Mouse (Mus musculus) mouse embryonic stem cell (cell line): ENCODE measurements around the gene Tnrc6c.

Source experiments
- in situ Hi-C, 2 experiments: fragments of 300-500 bp; cut with MboI; formaldehyde crosslinking; loops; 1 replicate in 1 of 2; 3 replicates in 1 of 2; pipeline ENCODE4 v1.14.3; 2019 to 2020; ENCODE audit warnings: low sequenced_read_pairs in 2 of 2, low pct_unique_long_range_greater_than_20kb in 1 of 2, mixed read lengths in 1 of 2; ENCODE audit not compliant: unreplicated experiment in 1 of 2

The Tnrc6c gene

GRCm38 (mm10) chr11:117743454-117744030 lies 89.5 kb downstream of the Tnrc6c start:
- in situ Hi-C loops: no loop called here

DNA sequence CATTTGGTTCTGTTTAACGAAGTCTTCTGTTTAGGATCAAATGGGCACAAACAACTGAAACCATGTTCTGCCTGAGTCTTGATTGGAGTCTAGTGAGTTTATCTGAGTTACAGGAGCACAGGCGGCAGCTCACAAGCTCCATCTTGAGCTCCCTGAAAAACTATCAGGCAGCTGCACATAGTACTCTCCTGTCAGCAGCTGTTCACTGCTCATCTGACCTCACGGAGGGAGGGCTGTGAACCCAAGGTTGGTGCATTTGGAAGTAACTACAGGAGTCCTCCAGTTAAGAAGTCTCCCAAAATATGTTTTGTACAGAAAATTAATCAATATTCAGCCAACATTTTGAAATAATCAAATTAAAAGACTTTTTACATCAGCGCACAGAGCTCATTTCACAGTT lies 94.5 kb downstream of the Tnrc6c start:
- in situ Hi-C loops: no loop called here

DNA sequence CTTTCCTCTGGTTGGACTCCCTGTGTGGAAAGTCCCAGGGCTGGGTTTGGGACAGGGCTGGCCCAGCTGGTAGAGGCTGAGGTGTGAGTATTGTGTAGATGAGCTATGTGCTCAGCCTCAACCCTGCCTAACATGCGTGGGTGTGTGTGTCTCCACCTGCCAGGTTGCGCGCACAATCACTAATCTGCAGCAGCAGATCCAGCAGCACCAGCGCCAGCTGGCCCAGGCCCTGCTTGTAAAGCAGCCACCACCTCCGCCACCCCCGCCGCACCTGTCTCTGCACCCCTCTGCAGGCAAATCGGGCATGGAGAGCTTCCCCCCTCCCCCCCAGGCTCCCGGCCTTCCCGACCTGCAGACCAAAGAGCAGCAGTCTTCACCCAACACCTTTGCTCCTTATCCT lies 95.3 kb downstream of the Tnrc6c start:
- in situ Hi-C loops: no loop called here

DNA sequence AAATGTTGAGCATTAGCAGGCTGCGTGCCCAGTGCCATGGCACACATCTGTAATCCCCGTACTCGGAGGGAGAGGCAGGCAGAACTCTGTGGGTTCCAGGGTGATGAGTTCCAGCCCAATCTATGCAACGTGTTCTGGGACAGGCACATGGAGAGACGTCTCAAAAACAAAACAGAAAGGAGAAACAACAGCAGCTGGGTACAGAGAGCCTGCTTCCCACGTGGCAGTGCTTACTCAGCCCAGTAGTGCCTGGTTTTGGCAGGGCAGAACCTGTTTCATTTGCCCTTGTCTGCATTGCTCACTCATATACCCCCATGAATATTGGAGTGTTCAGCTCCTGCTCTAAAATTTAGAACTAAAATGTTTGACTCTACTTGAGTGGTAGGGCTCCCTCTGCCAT lies 97.5 kb downstream of the Tnrc6c start:
- in situ Hi-C loops: no loop called here

- in situ Hi-C loops: no loop called here
Observed at GRCm38 (mm10) chr11:117755891-117756290, 101.8 kb downstream of the Tnrc6c start.

DNA sequence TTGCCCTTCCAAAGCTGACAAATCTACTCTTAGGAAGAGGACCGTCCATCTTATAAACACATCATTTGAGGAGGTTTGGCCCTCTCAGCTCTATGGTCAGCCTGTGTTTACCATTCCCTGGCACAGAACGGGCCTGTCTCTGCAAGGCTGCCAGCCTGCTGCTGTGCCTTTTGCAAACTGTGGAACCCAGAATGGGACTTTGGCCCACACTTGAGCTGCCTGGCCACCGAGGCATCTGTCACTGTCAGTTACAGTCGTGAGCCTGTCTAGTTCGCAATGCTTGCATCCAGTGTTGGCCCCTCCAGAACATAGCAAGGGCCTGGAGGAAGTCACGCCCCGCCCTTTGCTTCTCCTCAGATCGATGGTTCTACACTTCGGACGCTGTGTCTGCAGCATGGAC lies 105.2 kb downstream of the Tnrc6c start:
- in situ Hi-C loops: no loop called here

GRCm38 (mm10) chr11:117760374-117761119 lies 106.5 kb downstream of the Tnrc6c start:
- in situ Hi-C loops: no loop called here

GRCm38 (mm10) chr11:117761801-117762200 lies 107.7 kb downstream of the Tnrc6c start:
- in situ Hi-C loops: no loop called here

GRCm38 (mm10) chr11:117762246-117762645 lies 108.2 kb downstream of the Tnrc6c start:
- in situ Hi-C loops: no loop called here

GRCm38 (mm10) chr11:117764319-117764718 lies 110.2 kb downstream of the Tnrc6c start:
- in situ Hi-C loops: no loop called here

DNA sequence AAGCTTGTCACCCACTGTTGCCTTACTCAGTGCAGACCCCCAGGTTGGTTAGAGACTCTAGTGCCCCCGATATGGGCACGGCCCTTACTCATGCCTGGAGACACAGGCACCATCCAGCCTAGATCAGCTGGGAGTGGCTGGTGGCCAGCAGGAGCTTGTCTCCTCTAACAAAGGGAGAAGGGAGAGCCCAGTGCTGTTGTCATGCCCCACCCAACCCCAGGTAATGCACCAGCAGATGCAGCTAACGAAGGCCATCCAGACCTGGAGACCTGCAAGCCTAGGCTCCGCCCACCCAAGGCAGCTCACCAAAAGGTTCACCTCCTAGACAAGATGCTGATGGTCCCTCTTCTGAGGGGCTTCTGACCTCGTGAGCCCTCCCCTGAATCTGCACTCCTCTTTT lies 111.3 kb downstream of the Tnrc6c start:
- in situ Hi-C loops: no loop called here

- in situ Hi-C loops: no loop called here
Observed at GRCm38 (mm10) chr11:117766275-117766674, 112.2 kb downstream of the Tnrc6c start.

DNA sequence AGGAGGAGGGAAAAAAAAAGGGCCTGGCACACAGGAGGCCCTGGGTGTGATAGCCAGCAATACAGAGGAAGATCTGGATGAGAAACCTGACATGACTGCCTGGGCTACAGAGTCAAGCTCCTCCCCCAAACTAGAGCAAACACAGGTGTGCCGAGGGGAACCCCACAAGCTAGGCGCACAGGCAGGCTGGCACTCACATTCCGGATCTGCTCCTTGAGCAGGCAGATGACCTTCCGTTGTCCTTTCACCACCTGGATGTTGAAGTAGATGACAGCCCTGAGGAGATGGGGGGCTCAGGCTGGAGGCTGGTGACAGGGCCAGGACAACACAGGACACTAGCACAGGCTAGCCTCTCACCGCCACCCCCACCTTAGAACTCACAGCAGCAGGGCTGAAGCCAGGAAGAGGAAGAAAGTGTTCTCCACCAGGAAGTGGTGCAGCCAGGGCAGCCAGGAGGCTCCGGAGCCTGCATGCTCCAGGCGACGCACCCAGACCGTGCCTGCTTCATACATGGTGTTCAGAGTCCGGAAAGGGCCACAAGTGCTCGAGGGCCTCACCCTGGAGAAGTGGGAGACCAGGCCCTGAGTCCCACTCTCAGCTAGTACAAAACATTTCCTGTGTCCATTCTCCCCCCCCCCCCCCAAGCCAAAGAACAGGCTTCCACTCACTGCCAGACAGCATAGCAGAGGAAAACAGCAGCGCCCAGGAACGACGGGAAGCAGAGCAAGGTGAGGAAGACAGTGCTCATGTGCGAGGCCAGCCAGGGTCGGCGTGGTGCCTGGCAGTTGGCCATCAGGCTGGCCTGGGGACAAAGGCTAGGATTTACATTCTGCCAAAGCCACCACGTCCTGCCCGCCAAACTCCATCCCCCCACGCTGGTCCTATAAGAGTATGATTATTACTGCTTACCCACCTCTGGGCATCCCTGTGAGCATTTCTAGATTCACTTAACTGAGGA lies 114.9 kb downstream of the Tnrc6c start:
- in situ Hi-C loops: no loop called here

- in situ Hi-C loops: no loop called here
Observed at GRCm38 (mm10) chr11:117769683-117770047, 115.6 kb downstream of the Tnrc6c start.

- in situ Hi-C loops: no loop called here
Observed at GRCm38 (mm10) chr11:117770407-117770806, 116.3 kb downstream of the Tnrc6c start.

DNA sequence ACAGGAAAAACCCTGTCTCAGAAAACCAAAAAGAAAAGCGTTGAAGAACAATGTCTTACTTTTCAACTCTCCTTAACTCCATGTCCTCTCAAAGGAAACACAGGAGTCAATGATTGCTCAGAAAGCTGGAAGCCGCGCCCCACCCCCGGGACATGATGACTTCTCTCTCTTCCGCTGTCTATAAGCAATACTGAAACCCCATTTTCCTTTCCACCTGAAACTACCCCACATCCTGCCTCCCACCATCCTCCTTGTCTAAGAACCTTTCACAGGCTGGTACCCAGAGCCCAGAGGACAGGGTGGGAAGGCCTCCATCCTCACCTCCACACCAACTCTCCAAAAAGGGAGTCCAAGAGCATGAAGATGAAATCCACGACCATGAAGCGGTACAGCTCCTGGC lies 118.3 kb downstream of the Tnrc6c start:
- in situ Hi-C loops: no loop called here

- in situ Hi-C loops: loop anchor here in 1 of 2 experiments (25.0 kb wide), 1 partner anchor 388 kb away; no protein-coding TSS in a partner anchor
Observed at GRCm38 (mm10) chr11:117774925-117775324, 120.8 kb downstream of the Tnrc6c start.

- in situ Hi-C loops: loop anchor here in 1 of 2 experiments (25.0 kb wide), 1 partner anchor 388 kb away; no protein-coding TSS in a partner anchor
Observed at GRCm38 (mm10) chr11:117775540-117775939, 121.5 kb downstream of the Tnrc6c start.
